Mouse (Mus musculus) lung, postnatal 0 days (tissue): ENCODE measurements at regions not wholly inside any gene's neighbourhood (a gene's known extent, or its start where the extent isn't known, plus 50 kb on each side); places are given as distances from the start of the nearest gene placed in this dataset.

ENCODE experiments used
- CTCF ChIP-seq: IDR thresholded peaks from 2 replicates; pipeline ENCODE4 v1.5.1; 2016; ENCODE audit warnings: antibody characterized with exemption, mild to moderate bottlenecking
- EP300 ChIP-seq: IDR thresholded peaks from 2 replicates; pipeline ENCODE4 v1.6.1; 2016; ENCODE audit warnings: antibody characterized with exemption, mild to moderate bottlenecking, control low read depth

GRCm38 (mm10) chr6:94400471-94401051 lies 99.6 kb upstream of the Slc25a26 start:
- TF ChIP-seq CTCF: peak; percentile 88
- TF ChIP-seq EP300: no peak
